Mouse (Mus musculus) stomach, postnatal 0 days (tissue): Measurements from ENCODE around the gene Smim14. TPM values are rescaled to one million over a fixed set of nuclear protein-coding genes. Genes with fewer than 3 reads are reported as not detected.

ENCODE experiments used
- ATAC-seq: fragments of 200-750 bp; cut with Nextera tagmentation; 2 replicates; pipeline ENCODE4 v1.8.0; 2017; ENCODE audit not compliant: low FRiP score, low TSS enrichment
- DNase-seq: peaks from one replicate; pipeline ENCODE4 v3.0.0-alpha.2; 2016; ENCODE audit warnings: low spot score
- H3K27ac ChIP-seq: fragments of 300-500 bp; sonication (generic); replicated peaks from 2 replicates; pipeline ENCODE4 v1.5.1; 2014; ENCODE audit warnings: mild to moderate bottlenecking, control low read depth
- H3K27me3 ChIP-seq: fragments of 300-500 bp; sonication (generic); 2 replicates; pipeline ENCODE4 v1.6.1; 2014; ENCODE audit warnings: low read length; ENCODE audit not compliant: control insufficient read depth, insufficient read depth
- H3K36me3 ChIP-seq: fragments of 300-500 bp; sonication (generic); 2 replicates; pipeline ENCODE4 v1.6.1; 2014; ENCODE audit warnings: low read length, mixed read lengths; ENCODE audit not compliant: control insufficient read depth, insufficient read depth
- H3K4me1 ChIP-seq: fragments of 300-500 bp; sonication (generic); replicated peaks from 2 replicates; pipeline ENCODE4 v1.6.1; 2014; ENCODE audit warnings: antibody characterized with exemption; ENCODE audit not compliant: control insufficient read depth, insufficient read depth
- H3K4me2 ChIP-seq: fragments of 300-500 bp; sonication (generic); replicated peaks from 2 replicates; pipeline ENCODE4 v1.6.1; 2014; ENCODE audit warnings: low read depth, mild to moderate bottlenecking, control low read depth, moderate library complexity
- H3K4me3 ChIP-seq: fragments of 300-500 bp; sonication (generic); 2 replicates; pipeline ENCODE4 v1.5.1; 2014; ENCODE audit warnings: low read depth, low read length, control low read depth
- H3K9ac ChIP-seq: fragments of 300-500 bp; sonication (generic); 2 replicates; pipeline ENCODE4 v1.6.1; 2014; ENCODE audit warnings: mild to moderate bottlenecking, low read length, control low read depth, mixed read lengths
- H3K9me3 ChIP-seq: fragments of 300-500 bp; sonication (generic); 2 replicates; pipeline ENCODE4 v1.6.1; 2016; ENCODE audit warnings: low read length; ENCODE audit not compliant: control insufficient read depth
- CTCF ChIP-seq: IDR thresholded peaks from 2 replicates; pipeline ENCODE4 v1.5.1; 2016; ENCODE audit warnings: antibody characterized with exemption, low read depth, mild to moderate bottlenecking, moderate library complexity
- EP300 ChIP-seq: optimal IDR thresholded peaks from 2 replicates; pipeline ENCODE3; 2016; ENCODE audit warnings: antibody characterized with exemption
- WGBS: fragments of 180-500 bp; shearing (Covaris S2); extraction: QIAGEN DNeasy Blood & Tissue Kit; methylation state at CpG from one replicate; pipeline ENCODE4 v1.1.7; 2014; 5-methylcytosine and 5-hydroxymethylcytosine counted together
- polyA plus RNA-seq: library from polyadenylated mRNA; unstranded; fragments of >200 nt; fragmentation: Nextera tagmentation; extraction: Ambion mirVana; gene quantifications from 2 replicates; pipeline ENCODE4 v1.2.1, GENCODE M21; 2015

Smim14 gene
- polyA plus RNA-seq, 1 experiment from 2014 or later = 360 TPM

GRCm38 (mm10) chr5:65424215-65424614 lies 112.8 kb downstream of the Smim14 start:
- peak; percentile 89 for ATAC-seq
- peaks cover 12% of the 10 kb centered on the region; the same call in 1 of the 2 replicates for H3K36me3 ChIP-seq

DNA sequence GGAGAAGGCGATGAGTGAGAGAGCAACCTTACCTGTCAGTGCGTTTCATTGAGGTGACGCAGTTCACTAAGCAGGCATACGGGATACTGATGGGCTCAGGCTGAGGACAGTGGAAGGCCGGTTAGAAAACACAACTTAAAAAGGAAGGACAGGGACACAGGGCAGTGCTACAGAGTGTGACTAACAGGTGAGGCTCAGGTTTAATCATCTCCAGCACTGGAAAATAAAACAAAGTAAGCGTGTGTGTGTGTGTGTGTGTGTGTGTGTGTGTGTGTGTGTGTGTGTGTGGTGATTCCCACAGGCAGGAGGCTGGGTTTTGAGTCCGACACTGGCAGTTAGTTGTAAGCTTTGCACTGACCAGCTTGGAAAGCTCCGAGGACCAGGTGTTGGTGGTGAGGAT lies 114.2 kb downstream of the Smim14 start:
- no peak for ATAC-seq
- Histone ChIP-seq H3K27ac (no peak overlapping the region), H3K27me3 (no peaks in the 10 kb centered on the region), H3K4me2 (no peak overlapping the region), H3K9me3 (no peaks in the 10 kb centered on the region), H3K36me3 (peaks cover 15% of the 10 kb centered on the region; the same call in 1 of the 2 replicates), H3K4me1 (no peaks in the 10 kb centered on the region), H3K9ac (no peak overlapping the region), H3K4me3 (no peak overlapping the region)
- WGBS = 87% methylated on average over 8 of the region's 8 CpGs
- TF ChIP-seq CTCF (no peak), EP300 (no peak)
- DNase-seq = no peak

More at GRCm38 (mm10) chr5:65424215-65424614, 112.8 kb downstream of the Smim14 start:
- Histone ChIP-seq H3K9me3 (no peaks in the 10 kb centered on the region), H3K4me1 (no peaks in the 10 kb centered on the region; the same call in 1 of the 2 replicates), H3K9ac (no peak overlapping the region), H3K27me3 (no peaks in the 10 kb centered on the region), H3K27ac (peak overlapping the region; percentile 70), H3K4me3 (no peak overlapping the region), H3K4me2 (no peak overlapping the region)
- peak; percentile 75 for DNase-seq
- WGBS = 67% methylated on average over 6 of the region's 6 CpGs
- TF ChIP-seq CTCF (no peak), EP300 (no peak)

GRCm38 (mm10) chr5:65420822-65421221 lies 116.2 kb downstream of the Smim14 start:
- DNase-seq (peak; percentile 58), ATAC-seq (no peak)
- Histone ChIP-seq H3K9me3 (no peaks in the 10 kb centered on the region), H3K4me3 (no peak overlapping the region), H3K27me3 (no peaks in the 10 kb centered on the region), H3K4me1 (no peaks in the 10 kb centered on the region; the same call in 1 of the 2 replicates), H3K27ac (no peak overlapping the region), H3K9ac (no peak overlapping the region), H3K36me3 (peaks cover 19% of the 10 kb centered on the region), H3K4me2 (no peak overlapping the region)
- 61% methylated on average over 6 of the region's 6 CpGs for WGBS
- TF ChIP-seq EP300 (no peak), CTCF (no peak)

GRCm38 (mm10) chr5:65419136-65419535 lies 117.8 kb downstream of the Smim14 start:
- no peak overlapping the region for H3K4me3 ChIP-seq
- H3K9me3 ChIP-seq = no peaks in the 10 kb centered on the region
- 83% methylated on average over 10 of the region's 10 CpGs for WGBS
- ATAC-seq (no peak), DNase-seq (no peak)
- no peak overlapping the region for H3K27ac ChIP-seq
- no peak overlapping the region for H3K9ac ChIP-seq
- no peaks in the 10 kb centered on the region; the same call in 1 of the 2 replicates for H3K4me1 ChIP-seq
- H3K36me3 ChIP-seq = peaks cover 19% of the 10 kb centered on the region
- no peak for TF ChIP-seq EP300
- no peak for TF ChIP-seq CTCF
- no peaks in the 10 kb centered on the region for H3K27me3 ChIP-seq
- no peak overlapping the region for H3K4me2 ChIP-seq

DNA sequence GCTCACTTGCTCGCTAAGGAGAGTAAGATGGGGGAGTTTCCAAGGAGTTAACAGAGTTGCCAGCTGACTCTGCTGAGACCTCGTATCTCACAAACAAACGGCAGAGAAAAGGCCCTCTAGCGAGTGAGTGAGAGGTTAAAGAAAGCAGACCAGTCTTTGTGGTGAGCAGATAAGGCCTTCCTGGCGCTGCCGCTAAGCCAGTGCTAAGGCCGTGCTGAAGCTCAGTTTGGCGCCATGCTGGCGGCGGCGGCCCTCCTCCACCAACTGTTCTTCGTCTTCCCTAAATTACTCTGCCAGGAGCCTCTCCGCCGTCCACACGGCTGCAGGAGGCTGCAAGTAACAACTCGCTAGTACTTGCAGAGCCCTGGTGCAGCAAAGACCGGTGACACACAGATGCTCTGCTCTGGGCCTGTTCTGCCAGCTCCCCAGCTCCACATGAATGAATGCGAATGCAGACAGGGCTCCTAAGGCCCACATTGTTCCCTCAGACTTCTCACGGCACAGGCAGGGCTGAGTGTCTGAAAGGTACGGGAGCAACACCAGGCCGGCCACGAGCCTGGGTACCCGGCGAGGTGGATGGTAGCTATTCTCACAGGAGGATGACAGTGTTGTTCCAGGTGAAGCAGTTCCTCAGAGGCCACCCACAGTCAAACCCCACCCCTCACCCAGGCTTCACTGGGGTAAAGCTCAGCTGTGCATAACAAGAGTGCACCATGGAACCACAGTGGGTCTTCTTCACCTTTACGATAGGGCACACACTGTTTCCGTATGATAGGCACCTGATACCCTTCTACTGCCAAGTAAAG lies 121.1 kb downstream of the Smim14 start:
- DNase-seq = peak; percentile 70

DNA sequence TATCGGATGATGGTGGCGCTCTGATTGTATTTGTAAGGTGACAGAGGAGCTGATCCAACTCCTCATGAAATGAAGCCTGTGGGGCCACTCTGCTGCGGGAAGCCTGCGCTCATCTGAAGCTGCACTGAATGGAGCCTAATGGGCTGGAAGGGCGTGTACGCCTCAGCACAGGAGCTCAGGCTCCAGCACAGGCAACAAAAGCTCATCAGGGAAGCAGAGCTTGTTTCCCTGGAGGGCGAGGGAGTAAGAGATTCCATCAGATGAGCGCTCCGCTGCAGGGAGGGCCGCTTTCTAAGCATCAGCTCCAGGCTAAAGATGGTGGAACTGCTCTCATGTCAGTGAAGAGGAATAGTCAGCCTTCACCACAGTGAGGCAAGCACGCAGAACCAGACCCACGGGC lies 129.0 kb downstream of the Smim14 start:
- WGBS = 75% methylated on average over 12 of the region's 12 CpGs
- H3K4me1 ChIP-seq = no peaks in the 10 kb centered on the region
- no peak for TF ChIP-seq EP300
- TF ChIP-seq CTCF = no peak
- no peak overlapping the region for H3K27ac ChIP-seq
- no peak for DNase-seq
- no peak for ATAC-seq
- H3K4me2 ChIP-seq = no peak overlapping the region
- H3K9ac ChIP-seq = no peak overlapping the region
- peaks cover 6% of the 10 kb centered on the region for H3K36me3 ChIP-seq
- no peak overlapping the region for H3K4me3 ChIP-seq
- no peaks in the 10 kb centered on the region for H3K9me3 ChIP-seq
- no peaks in the 10 kb centered on the region for H3K27me3 ChIP-seq

More for the DNA sequence above, 121.1 kb downstream of the Smim14 start:
- peak overlapping the region; percentile 21 for H3K4me2 ChIP-seq
- TF ChIP-seq EP300 (no peak), CTCF (peak; percentile 48)
- no peaks in the 10 kb centered on the region for H3K9me3 ChIP-seq
- no peaks in the 10 kb centered on the region; the same call in 1 of the 2 replicates for H3K4me1 ChIP-seq
- H3K27ac ChIP-seq = peak overlapping the region; percentile 93
- H3K4me3 ChIP-seq = no peak overlapping the region
- peaks cover 13% of the 10 kb centered on the region for H3K36me3 ChIP-seq
- H3K9ac ChIP-seq = peak overlapping the region; percentile 47
- no peaks in the 10 kb centered on the region for H3K27me3 ChIP-seq
- WGBS = 17% methylated on average over 26 of the region's 26 CpGs
- ATAC-seq = peak; percentile 74
